Mouse (Mus musculus): ENCODE data around the gene Slc12a6.

Slc12a6 gene

DNA sequence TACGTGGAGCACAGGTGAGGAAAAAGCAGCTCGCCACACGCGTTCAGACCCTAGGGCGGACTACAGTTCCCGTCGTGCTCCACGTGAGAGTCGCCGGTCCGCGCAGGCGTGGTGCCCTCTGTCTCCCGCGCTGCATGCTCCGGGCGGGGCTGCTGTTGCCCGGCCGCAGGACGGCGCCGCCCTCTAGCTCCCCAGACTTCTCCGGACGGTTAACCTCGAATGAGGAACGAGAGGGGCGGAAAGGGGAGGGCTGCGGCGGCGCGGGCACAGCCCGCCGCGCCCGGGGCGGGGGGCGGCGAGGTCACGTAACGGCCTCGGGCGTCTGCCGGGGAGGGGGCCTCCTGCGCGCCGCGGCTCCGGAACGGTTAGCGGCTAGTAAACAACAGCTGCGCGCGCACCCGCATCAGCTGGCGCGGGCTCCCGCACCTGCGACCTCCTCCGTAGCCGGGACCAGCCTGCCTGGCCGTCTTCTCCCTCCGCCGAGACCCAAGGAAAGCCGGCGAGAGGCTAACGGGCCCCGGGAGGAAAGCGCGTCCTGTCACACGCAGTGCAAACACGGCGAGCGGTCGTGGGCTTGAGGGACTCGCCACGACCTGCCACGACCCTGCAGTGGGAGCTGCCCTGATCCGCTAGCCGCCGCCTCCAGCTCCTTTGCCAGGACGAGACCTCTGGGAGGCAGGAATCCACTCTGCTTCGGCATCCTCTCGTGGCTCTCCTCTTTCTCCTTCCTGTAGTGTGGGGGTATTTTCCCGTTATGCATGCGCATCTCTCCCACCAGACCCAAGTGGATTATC, at the start of gene Slc12a6:
Gene Slc12a6, plus strand, starts transcription at position 378 of the 794 bp plus-strand sequence.
- no peak; the same call in 1 of the 2 replicates for TF ChIP-seq GATA4 (IDR thresholded peaks at IDR 0.05; ENCODE audit: insufficient replicate concordance, low read length)

DNA sequence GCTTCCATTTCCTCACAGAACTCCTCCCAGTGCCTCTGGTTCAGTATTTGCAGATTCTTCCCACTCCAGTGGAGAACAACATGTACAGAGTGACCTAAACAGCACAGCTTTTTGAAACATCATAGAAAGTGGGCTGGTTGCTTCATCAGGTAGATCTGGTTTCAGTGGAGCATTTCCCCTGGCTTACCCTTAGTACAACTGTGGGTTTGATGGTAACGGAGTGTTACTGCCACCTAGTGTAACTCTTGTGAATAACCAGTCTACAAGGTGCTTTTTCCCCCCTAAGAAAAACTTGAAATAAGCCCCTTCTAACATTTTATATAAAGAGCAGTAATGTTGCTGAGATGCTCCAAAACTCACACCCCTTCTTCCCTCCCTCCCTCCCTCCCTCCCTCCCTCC, 49.6 kb upstream of the Slc12a6 start:
- no peak for TF ChIP-seq GATA4 (IDR thresholded peaks at IDR 0.05; ENCODE audit: insufficient replicate concordance, low read length)

DNA sequence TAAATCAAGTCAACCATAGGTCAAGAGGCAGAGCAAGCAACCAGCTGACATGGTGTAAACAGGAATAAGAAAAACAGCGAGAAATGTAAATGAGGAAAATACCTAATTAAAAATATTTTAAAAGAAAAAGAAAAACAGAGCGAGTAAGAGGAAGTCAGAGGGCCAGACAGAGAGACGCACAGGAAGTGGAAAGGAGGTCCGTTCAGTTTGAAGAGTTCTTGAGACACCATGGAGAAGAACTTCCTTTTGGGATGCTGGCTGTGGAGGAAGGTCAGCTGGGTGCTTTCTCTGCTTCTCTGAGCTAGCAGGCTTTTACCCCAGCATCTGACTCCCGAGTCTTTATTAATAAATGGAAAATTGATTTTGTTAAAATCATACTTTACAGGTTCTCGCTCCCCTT, 48.0 kb upstream of the Slc12a6 start:
- TF ChIP-seq GATA4 (IDR thresholded peaks at IDR 0.05; ENCODE audit: insufficient replicate concordance, low read length), result no peak

DNA sequence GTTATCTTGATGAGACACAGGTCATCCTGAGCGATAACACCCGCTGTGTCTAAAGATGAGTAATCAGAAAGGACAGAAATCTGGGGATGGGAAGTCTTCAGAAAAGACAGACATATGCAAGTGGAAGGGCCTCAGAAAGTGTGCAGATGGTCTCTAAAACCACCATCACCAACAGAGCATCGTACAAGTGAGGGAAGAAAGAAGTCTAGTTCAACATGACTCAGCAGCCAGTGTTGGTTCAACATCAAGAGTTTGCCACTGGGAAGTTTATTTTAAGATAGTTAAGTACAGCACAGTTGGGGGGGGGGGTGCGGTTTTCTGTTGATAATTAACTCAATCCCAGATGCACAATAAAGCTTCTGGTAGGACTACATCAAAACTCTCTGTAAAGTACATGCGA, 44.7 kb upstream of the Slc12a6 start:
- TF ChIP-seq GATA4 (IDR thresholded peaks at IDR 0.05; ENCODE audit: insufficient replicate concordance, low read length), result no peak

DNA sequence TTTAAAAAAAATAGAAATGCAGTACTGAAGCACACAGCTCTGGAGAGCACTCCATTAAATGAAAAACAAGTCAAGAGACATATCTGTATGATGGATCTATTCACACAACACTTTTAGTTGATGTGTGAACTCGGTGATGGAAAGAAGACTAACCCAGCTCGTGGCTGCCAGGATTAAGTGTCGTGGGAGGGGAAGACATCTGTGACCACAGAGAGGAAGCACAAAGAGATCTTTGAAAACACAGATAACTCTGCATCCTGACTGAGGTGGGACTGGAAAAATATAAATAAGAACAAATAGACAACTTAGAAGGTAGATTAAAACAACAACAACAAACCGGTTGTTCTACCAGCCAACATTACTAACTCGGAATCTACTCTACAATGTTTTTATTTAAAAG, 43.0 kb upstream of the Slc12a6 start:
- TF ChIP-seq GATA4 (IDR thresholded peaks at IDR 0.05; ENCODE audit: insufficient replicate concordance, low read length), result no peak

DNA sequence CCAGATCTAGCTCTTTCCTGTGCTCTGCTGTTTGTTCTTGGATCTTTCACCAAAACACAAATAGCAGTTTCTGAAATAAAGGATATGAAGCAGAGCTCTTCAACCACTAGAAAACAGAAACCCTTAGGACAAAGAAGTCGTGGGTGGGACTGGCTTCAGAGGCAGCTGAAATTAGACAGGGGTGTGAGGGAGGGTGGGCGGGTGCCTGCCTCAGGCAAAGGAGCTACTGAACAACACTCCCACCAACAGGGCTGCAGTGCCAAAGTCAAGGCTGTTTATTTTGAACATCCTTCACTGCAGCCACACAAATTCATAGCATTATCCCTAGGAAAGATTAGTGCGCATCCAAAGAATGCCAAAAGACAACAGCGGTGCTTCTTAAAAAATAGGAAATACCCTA, 41.3 kb upstream of the Slc12a6 start:
- TF ChIP-seq GATA4 (IDR thresholded peaks at IDR 0.05; ENCODE audit: insufficient replicate concordance, low read length), result no peak

DNA sequence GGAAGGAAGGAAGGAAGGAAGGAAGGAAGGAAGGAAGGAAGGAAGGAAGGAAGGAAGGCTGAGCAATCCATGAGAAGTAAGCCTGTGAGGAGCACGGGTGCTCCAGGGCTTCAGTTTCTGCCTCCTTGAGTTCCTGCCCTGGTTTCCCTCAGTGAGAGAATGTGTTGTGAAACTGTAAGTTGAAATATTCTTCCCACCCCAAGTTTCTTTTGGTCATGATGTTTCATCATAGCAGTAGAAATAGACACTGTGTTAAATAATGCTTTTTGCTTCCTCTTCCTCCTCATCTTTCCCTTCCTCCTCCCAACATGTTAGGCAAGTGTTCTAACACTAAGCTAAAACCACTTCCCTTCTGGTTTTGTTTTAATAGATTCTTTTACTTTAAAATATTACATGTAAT, 33.0 kb upstream of the Slc12a6 start:
- no peak for TF ChIP-seq GATA4 (IDR thresholded peaks at IDR 0.05; ENCODE audit: insufficient replicate concordance, low read length)

DNA sequence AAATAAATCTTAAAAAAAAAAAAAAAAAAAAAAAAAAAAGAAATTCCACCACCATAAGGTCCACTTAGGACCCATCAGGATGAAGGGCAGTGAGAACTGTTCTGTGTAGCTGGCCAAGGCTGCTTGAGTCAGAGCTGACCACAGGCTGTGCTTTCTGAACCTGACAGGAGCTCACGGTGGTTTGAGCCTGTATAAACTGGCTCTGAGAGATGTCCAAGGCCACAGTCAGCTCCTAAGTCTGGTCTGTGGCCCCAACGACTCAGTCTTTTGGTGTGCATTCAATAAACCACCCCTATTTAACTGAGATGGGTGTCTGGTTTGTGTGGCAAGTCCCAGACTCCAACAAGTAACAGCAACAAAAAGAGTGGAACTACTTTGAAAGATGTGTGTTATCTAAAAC, 29.0 kb upstream of the Slc12a6 start:
- no peak for TF ChIP-seq GATA4 (IDR thresholded peaks at IDR 0.05; ENCODE audit: insufficient replicate concordance, low read length)

DNA sequence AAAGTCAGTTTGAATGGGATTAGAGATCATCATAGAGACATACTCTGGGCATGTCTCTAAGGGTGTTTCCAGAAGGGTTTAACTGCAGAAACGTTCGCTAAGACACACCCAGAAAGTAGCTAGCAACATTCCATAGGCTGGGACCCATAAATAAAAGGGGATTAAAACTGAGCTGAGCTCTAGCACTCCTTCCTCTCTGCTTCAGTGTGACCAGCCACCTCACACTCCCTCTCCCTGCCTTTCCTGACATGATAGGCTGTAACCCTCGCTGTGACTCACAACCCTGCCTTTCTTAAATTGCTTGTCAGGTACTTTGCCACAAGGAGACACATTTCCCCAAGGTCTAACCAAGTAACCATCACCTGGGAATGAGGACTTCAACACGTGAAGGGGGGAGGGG, 27.6 kb upstream of the Slc12a6 start:
- no peak for TF ChIP-seq GATA4 (IDR thresholded peaks at IDR 0.05; ENCODE audit: insufficient replicate concordance, low read length)

DNA sequence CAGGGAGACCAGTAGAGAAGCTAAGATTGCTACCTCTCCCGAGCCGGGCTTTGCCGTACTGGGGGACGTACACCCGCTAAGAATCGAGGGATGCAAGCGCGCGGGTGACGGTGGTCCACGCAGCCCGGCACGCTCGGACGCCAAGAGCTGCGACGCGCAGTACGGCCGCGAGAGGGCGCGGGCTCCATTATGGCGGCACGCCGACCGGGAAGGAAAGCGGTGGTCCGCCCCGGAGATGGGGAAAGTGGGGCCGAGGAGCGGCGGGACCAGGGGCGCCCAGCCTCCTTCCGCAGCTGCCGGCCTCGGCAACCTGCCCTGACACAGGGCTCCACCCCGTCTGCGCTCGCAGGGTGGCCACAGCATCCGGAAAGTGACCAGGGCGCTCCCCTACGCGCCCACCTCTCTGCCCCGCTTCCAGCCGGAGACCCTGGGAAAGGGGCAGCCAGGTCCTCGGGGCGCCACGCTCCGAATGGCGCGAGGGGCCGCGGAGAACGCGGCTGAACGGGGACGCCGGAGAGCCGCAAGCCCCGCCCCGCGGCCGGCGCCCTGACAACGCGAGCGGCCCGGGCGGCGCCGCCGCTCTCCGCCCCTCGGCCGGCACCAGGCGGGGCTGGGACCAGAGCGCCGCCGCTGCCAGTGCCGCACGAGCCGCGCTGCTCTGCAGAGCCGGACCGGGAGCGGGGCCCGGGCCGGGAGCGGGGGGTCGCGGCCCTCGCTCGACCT, 26.3 kb upstream of the Slc12a6 start, which contains the start of gene Lpcat4:
Gene Lpcat4, plus strand, starts transcription at position 257 of the 723 bp plus-strand sequence.
- no peak for TF ChIP-seq GATA4 (IDR thresholded peaks at IDR 0.05; ENCODE audit: insufficient replicate concordance, low read length)

DNA sequence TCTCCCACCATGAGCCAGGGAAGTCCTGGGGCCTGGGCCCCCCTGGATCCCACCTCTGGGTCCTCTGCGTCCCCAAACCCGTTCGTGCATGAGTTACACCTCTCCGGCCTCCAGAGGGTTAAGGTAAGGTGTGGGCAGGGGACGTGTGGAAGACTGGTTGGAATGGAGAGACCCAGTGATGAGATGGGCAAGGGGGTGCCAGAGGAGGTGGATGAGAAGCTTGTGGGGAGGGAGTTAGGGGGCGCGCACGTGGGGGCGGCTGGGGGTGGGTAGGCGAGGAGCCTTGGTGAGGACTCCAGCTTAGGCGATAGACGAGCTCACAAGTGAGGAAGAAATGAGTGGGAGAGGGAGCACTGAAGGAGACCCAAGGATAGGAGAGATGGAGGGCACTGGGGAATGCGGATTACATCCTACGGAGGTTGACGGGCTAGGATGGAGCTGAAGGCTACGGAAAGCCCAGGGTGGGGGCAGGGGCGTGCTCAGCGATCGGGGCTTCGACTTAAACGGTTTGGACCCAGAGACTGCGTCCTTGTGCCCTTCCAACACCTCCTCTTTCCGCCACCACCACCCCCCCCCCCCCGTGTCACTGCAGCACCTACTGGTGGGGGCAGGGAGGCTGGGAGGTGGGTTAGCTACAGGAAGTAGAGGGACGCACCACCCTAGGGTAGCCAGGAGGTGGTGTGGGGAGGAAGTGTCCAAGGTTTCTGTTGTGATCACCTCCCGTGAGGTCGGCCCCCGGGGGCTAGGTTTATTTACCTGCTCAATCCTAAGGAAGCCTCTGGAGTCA, 25.5 kb upstream of the Slc12a6 start:
- no peak for TF ChIP-seq GATA4 (IDR thresholded peaks at IDR 0.05; ENCODE audit: insufficient replicate concordance, low read length)

DNA sequence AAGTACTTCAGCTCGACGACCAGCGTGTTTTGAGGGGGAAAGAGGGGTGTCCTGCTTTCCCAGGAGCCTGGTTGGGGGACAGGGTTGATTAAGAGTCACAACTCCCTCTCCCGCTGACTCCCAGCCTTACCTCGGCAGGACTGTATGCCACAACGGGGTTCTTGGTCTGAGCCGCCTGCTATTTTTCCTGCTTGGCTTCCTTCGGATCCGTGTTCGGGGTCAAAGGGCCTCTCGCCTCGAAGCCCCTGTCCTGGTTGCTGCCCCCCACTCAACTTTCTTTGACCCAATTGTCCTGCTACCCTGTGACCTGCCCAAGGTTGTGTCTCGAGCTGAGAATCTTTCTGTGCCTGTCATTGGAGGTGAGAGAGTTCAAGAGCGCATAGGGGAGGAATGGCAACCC, 23.8 kb upstream of the Slc12a6 start:
- no peak for TF ChIP-seq GATA4 (IDR thresholded peaks at IDR 0.05; ENCODE audit: insufficient replicate concordance, low read length)

DNA sequence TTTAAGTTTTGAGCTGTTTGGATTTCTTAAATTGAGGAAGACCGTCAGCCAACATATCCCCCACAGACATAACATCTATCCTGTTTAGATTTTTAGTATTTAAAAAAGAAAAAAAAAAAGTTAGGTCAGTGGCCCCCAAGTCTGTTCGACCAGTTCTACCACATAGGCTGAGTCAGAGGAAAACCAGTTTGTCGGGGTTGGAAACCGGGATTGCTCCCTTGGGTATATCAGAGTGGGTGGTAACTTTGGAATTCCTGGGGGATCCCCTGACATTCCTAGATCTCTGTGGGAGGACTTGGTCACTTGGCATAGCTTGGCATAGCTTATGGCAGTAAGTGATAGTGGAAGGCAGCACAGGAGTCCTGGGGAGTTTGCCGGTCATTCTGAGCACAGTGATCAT, 20.3 kb upstream of the Slc12a6 start:
- TF ChIP-seq GATA4 (IDR thresholded peaks at IDR 0.05; ENCODE audit: insufficient replicate concordance, low read length), result no peak

DNA sequence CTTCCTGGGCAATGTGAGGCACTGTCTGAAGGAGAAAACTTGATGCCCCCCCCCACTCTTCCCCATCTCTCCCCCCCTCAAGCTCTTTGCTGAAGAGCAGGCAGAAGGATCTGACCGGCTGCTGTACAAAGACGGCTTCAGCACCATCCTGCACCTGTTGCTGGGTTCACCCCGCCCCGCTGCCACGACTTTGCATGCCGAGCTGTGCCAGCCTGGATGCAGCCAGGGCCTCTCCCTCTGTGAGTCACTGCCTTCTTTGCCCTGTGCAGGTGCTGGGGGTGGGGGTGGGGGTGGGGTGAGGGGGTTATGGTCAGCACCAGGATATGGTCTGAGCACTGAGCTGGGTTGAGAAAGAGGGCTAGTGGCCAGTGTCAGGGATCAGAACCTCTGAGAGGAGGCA, 19.4 kb upstream of the Slc12a6 start:
- no peak for TF ChIP-seq GATA4 (IDR thresholded peaks at IDR 0.05; ENCODE audit: insufficient replicate concordance, low read length)

DNA sequence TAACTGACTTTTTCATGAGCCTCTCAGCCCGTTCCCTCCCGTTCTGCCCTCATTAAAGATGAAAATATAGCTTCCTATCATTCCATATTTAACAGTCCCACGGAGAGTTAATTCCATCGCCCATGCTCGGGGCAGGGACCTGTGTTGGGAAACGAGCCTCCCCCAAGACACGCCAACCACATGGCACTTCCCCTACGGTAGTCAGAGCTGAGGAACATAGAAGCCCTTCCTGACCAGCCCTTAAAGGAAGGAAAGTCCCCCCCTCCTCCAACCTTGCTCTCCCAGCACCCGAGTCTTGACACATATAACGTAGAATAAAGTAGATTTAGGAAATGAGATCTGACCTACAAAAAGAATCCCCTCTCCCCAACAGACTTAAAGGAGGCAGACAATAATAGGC, 18.3 kb upstream of the Slc12a6 start:
- TF ChIP-seq GATA4 (IDR thresholded peaks at IDR 0.05; ENCODE audit: insufficient replicate concordance, low read length), result no peak
